Mouse (Mus musculus) embryo, embryonic 10 days (tissue): ENCODE measurements around the gene Pax5.

ENCODE experiments used
- DNase-seq: peaks from one replicate; pipeline ENCODE4 v3.0.0-alpha.2; 2015; ENCODE audit warnings: low spot score

The Pax5 gene

GRCm38 (mm10) chr4:44544495-44544894 lies 165.8 kb downstream of the Pax5 start:
- DNase-seq = no peak

- DNase-seq = no peak
Measured at GRCm38 (mm10) chr4:44543880-44544279, 166.4 kb downstream of the Pax5 start.

GRCm38 (mm10) chr4:44542101-44542500 lies 168.2 kb downstream of the Pax5 start:
- DNase-seq = no peak

GRCm38 (mm10) chr4:44538488-44538887 lies 171.8 kb downstream of the Pax5 start:
- no peak for DNase-seq

- no peak for DNase-seq
Measured at GRCm38 (mm10) chr4:44536794-44537193, 173.5 kb downstream of the Pax5 start.

- no peak for DNase-seq
Measured at GRCm38 (mm10) chr4:44535646-44536045, 174.6 kb downstream of the Pax5 start.

- DNase-seq = no peak
Measured at GRCm38 (mm10) chr4:44533286-44533685, 177.0 kb downstream of the Pax5 start.

- no peak for DNase-seq
Measured at GRCm38 (mm10) chr4:44532731-44533130, 177.6 kb downstream of the Pax5 start.

GRCm38 (mm10) chr4:44525336-44525735 lies 185.0 kb downstream of the Pax5 start:
- no peak for DNase-seq

GRCm38 (mm10) chr4:44518923-44519322 lies 191.4 kb downstream of the Pax5 start:
- peak; percentile 11 for DNase-seq

GRCm38 (mm10) chr4:44513981-44514380 lies 196.3 kb downstream of the Pax5 start:
- no peak for DNase-seq

GRCm38 (mm10) chr4:44511682-44512081 lies 198.6 kb downstream of the Pax5 start:
- peak; percentile 93 for DNase-seq

GRCm38 (mm10) chr4:44508386-44509226 lies 201.7 kb downstream of the Pax5 start:
- DNase-seq = peak; percentile 54

- DNase-seq = no peak
Measured at GRCm38 (mm10) chr4:44507861-44508260, 202.4 kb downstream of the Pax5 start.

GRCm38 (mm10) chr4:44504998-44505397 lies 205.3 kb downstream of the Pax5 start:
- no peak for DNase-seq

GRCm38 (mm10) chr4:44502196-44502867 lies 208.0 kb downstream of the Pax5 start:
- DNase-seq = peak; percentile 14

- DNase-seq = no peak
Measured at GRCm38 (mm10) chr4:44498156-44498555, 212.1 kb downstream of the Pax5 start.

GRCm38 (mm10) chr4:44495836-44496235 lies 214.5 kb downstream of the Pax5 start:
- DNase-seq = no peak

- no peak for DNase-seq
Measured at GRCm38 (mm10) chr4:44493756-44494155, 216.5 kb downstream of the Pax5 start.

- no peak for DNase-seq
Measured at GRCm38 (mm10) chr4:44490872-44491271, 219.4 kb downstream of the Pax5 start.

GRCm38 (mm10) chr4:44488702-44489101 lies 221.6 kb downstream of the Pax5 start:
- DNase-seq = peak; percentile 8

- DNase-seq = no peak
Measured at GRCm38 (mm10) chr4:44488219-44488618, 222.1 kb downstream of the Pax5 start.

- DNase-seq = no peak
Measured at GRCm38 (mm10) chr4:44482851-44483250, 227.4 kb downstream of the Pax5 start.
